Mouse (Mus musculus) embryonic stem cell, embryonic (primary cell): ENCODE measurements around the gene Sorl1.

Experiments used
- CTCF ChIA-PET, 4 experiments: fragments of 300-600 bp in 2 of 4; fragments of 350-600 bp in 2 of 4; sonication (Branson Sonifier 250); formaldehyde crosslinking; loops; one replicate each; lab custom pipeline; 2022; ENCODE audit warnings: inconsistent platforms in 2 of 4; lab: Charles Lee
- POLR2A ChIA-PET, 4 experiments: fragments of 300-600 bp in 2 of 4; fragments of 350-600 bp in 2 of 4; sonication (Branson Sonifier 250); formaldehyde crosslinking; loops; one replicate each; lab custom pipeline; 2022; ENCODE audit warnings: antibody characterized with exemption in 4 of 4, inconsistent platforms in 1 of 4; lab: Charles Lee

Sorl1 gene

DNA sequence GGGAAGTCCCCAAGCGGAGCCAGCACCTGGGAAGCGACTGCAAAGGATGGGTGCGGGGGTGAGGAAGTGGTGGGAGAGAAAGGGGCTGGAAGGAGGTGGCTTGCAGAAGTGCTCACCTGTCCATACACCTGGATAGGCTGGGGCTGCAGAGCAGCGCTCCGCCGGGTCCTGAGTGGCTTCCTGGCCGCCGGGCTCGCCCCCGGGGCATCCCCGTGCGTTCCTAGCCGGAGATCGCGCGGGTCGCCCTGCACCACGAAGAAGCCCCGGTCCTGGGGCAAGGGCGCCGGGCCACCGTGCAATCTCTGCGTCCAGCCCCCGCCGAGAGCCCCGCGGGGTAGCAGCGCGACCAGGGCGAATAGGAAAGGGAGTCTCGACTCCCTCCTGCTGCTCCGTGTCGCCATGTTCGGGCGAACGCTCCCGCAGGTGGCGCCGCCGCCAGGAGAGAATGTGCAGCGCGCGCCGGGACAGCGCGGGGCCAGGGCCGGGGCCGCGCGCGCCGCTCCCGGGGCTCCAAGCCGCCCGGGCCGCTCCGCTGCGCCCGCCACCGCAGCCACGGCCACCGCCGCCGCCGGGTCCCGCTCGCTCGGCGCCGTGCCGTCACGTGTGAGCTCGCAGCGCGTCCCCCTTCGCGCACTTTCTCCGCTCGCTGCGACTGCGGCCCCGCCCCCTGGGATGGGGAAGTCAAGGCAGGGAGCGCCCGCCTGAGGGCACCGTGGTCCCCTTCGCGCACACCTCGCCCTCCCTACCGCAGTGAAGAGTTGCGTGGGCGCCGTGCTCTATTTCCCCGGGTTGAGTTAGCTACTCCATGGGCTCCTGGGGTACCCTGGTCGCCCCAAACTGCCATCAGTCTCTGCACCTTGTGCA is at the start of gene Sorl1:
Gene Sorl1, minus strand, starts transcription at position 585 of the 864 bp plus-strand sequence.
- ChIA-PET POLR2A (interaction anchor here in 3 of 4 experiments (0.6 to 2.0 kb wide), 15 partner anchors 9 to 1884 kb away, joined by 3 to 6 read pairs (median 4); partner anchors contain the start of gene Sc5d (in 2 of the 3)), CTCF (interaction anchor here in 2 of 4 experiments (0.6 to 1.0 kb wide), 4 partner anchors 15 to 1603 kb away, joined by 3 to 5 read pairs (median 4); no protein-coding TSS in a partner anchor)

DNA sequence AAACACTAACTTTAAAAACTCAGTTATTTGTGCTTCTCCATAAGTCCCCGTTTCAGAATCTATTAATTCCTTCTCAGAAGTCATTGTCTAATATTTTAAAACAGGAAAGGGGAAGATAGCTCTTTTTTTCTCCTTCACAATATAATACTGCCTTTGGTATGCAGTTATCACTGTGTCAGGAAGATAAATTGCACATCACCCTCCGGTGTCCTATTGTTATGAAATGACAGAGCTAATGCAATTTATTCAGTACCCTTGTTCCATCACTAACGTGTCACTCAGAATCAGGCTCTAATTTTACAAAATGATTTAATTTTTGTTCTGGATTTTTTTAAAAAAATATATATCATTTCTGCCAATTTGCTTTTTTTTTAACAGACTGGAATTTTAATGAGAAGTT is 49.7 kb upstream of the Sorl1 start:
- ChIA-PET CTCF (no interaction called here), POLR2A (interaction anchor here in 3 of 4 experiments (0.7 to 3.6 kb wide), 7 partner anchors 9 to 193 kb away, joined by 3 to 19 read pairs (median 3); no protein-coding TSS in a partner anchor)

DNA sequence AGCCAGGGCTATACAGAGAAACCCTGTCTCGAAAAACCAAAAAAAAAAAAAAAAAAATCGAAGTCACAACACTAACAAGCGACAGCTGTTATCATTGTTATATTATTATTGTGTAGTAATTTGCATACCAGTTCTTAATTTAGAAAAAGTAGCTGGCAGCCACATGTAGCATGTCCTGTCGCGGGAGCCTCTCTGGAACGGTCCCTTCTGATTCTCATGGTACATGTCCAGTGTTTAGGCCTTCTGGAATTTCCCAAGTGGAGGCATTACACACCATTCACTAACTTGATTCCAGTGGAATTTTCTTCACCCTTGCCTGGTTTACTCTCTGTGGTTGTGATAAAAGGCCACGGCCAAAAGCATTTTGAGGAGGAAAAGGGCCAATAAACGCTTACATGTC is 45.4 kb upstream of the Sorl1 start:
- ChIA-PET POLR2A (no interaction called here), CTCF (no interaction called here)

DNA sequence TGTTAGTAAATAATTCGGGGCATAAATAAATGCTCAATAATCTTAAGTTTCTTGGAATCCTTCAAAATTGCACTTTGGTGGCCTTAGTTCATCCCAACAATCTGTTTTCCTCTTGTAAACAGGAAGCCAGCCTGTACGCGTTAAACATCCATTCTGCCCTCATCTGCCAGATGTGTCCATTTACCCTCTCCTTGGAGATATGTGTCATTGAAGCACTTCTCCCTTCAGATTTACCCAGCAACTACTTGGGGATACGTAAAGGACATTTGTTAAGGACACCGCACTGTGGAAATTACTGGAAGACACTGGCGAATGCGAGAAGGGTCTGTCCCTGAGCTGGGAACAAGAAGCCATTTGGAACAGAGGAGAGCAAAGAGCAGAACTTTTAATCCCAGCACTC is 44.9 kb upstream of the Sorl1 start:
- ChIA-PET CTCF (no interaction called here), POLR2A (no interaction called here)

DNA sequence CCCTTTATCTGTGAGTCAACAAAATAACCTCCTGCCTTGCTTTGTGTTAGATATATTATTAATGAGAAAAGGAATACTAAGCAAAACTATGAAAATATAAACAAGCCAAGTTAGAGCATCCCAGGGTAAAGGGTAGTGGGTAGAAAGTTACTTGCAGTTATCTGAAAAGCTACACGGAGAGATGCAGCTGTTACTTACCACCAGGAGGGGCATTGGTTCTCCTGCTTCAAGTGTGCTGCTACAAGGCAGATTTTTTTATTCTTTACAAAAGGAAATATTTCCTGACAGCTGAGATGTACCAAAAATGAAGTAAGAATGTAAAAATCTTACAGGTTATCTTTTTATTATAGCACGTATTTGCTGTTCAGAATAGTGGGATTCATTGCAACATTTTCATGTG is 40.8 kb upstream of the Sorl1 start:
- CTCF ChIA-PET: interaction anchor here in 1 of 4 experiments (1.7 kb wide), 1 partner anchor 43 kb away, joined by 3 read pairs; no protein-coding TSS in a partner anchor

DNA sequence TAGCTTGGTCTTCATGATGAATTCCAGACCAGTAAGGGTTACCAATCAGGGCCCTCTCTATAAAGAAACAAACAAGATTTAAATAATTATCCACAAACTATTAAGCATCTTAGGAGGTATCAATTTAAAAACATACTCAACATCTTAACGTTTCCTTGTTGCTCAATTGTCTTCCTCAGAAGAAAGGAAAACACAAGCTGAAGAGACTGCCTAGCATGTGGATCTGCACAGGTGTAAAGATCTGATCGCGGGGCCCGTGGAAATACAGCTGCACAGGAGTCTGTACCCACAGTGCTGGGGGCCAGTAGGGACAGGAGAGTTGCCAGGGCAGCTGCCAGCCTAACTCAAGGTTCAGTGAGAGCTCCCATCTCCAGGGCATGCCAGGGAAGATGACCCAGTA is 38.9 kb upstream of the Sorl1 start:
- CTCF ChIA-PET: no interaction called here
- POLR2A ChIA-PET: interaction anchor here in 1 of 4 experiments (0.5 kb wide), 1 partner anchor 1305 kb away, joined by 3 read pairs; no protein-coding TSS in a partner anchor

More for the DNA sequence above, 40.8 kb upstream of the Sorl1 start:
- POLR2A ChIA-PET: interaction anchor here in 2 of 4 experiments (0.7 to 1.3 kb wide), 2 partner anchors 9 to 382 kb away, joined by 3 read pairs; no protein-coding TSS in a partner anchor

DNA sequence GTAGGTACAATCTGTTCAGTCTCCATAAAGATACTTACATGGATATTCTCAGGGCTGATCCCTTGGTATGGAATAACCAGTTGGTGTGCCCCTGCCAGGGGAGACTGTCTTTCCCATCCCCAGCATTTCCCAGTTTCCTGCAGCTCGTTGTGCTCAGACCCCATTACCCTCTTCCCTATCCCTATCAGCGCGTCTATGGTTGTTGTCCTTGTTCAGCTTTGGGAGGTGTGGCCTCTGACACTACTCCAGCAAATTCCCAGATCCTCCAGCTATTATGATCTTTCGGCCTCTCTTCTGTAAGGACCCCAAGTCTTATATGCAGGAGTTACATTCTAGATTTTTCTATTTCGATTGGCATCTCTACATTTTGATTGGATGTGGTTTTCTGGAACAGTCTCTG is 35.3 kb upstream of the Sorl1 start:
- CTCF ChIA-PET: no interaction called here
- POLR2A ChIA-PET: interaction anchor here in 1 of 4 experiments (0.6 to 1.1 kb wide), 2 partner anchors 54 to 59 kb away, joined by 3 to 4 read pairs; no protein-coding TSS in a partner anchor

DNA sequence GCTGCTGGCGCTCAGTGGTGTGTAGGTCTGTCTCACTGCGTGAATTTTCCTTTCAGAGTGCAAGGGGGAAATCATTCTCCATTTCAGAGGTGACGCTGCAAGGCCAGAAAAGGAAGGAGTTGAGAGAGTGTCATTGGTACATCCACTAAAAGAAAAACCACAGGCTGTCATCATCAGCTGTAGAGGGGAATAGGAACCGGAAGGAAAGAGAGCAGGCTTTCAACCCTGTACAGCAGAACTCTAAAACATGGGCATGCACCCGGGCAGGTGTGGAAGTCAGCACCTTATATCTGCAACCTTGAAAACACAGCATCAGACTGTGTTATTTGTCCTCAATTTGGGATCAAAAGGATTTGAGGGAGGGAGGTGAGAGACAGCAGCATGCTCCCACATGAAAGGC is 34.6 kb upstream of the Sorl1 start:
- POLR2A ChIA-PET: interaction anchor here in 1 of 4 experiments (1.1 kb wide), 1 partner anchor 58 kb away, joined by 3 read pairs; no protein-coding TSS in a partner anchor
- CTCF ChIA-PET: no interaction called here

DNA sequence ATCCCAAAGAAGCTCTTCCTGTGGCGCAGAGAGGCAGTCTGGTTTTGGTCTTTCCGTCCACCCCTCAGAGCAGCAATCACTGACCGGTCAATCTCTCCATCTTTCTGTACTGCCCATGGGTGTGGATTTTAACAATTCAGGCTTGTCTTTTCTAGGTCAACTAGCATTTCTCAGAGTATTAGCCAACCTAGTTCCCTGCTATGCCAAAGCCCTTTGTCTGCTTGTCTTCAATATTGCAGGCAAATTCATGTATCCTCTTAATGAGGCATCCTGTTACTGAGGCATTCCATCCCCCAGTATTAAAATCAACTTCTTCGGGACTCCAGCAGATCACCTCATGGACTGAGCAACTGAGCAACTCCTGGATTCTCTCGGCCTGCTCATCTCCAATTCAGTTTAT is 33.9 kb upstream of the Sorl1 start:
- POLR2A ChIA-PET: no interaction called here
- CTCF ChIA-PET: no interaction called here

DNA sequence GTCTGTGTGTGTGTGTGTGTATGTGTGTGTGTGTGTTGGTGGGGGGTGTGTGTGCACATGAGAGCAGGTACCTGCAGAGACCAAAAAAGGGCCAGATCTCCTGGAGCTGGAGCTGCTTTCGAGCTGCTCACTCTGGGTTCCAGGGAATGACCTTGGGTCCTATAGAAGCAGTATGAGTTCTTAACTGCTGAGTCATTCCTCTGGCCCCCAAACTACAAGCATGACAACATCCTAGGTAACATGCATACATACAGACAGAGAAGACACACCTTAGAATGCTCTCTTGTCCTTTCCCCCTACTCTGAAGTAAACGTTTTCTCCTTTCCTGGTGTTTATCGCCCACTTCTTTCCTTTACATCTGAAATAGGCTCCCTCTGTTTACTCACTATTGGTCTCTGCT is 32.5 kb upstream of the Sorl1 start:
- POLR2A ChIA-PET: no interaction called here
- CTCF ChIA-PET: no interaction called here

DNA sequence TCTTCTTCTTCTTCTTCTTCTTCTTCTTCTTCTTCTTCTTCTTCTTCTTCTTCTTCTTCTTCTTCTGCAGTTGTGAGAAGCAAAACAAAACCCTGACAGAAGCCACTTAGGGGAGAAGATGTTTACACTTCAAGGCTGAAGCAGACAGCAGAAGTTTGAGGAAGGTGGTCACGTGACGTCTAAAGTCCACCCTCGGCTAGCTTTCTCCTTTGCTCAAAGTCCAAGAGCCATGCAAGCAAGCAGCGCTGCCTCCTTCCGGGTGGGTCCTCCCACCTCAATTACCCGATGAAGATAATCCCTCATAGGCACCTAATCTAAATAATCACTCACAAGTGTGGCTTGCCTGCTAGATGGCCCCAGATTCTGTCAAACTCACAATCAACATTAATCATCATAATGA is 30.6 kb upstream of the Sorl1 start:
- POLR2A ChIA-PET: no interaction called here

DNA sequence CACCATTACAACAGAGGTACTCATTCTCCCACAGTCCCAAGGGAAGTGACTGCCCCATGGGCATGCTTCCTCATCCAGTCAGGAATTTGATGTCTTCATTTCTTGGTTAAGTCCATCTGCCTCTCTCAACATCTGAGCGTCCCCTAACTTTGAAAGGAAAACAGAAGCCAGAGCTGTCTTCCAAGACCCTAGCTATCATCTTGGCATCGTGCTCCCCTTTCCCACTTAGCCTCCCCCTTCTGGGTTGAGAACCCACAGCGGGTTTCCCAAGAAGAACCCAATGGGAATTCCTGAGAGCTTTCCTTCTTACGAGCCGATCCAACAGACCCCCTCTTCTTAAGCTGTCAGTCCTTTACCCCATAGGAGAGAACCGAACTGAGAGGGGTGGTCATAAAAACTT is 24.7 kb upstream of the Sorl1 start:
- CTCF ChIA-PET: interaction anchor here in 1 of 4 experiments (0.6 kb wide), 1 partner anchor 347 kb away, joined by 11 read pairs; no protein-coding TSS in a partner anchor
- POLR2A ChIA-PET: interaction anchor here in 1 of 4 experiments (0.7 kb wide), 1 partner anchor 13 kb away, joined by 3 read pairs; no protein-coding TSS in a partner anchor

More for the DNA sequence above, 30.6 kb upstream of the Sorl1 start:
- CTCF ChIA-PET: interaction anchor here in 1 of 4 experiments (0.7 kb wide), 1 partner anchor 94 kb away, joined by 4 read pairs; no protein-coding TSS in a partner anchor

DNA sequence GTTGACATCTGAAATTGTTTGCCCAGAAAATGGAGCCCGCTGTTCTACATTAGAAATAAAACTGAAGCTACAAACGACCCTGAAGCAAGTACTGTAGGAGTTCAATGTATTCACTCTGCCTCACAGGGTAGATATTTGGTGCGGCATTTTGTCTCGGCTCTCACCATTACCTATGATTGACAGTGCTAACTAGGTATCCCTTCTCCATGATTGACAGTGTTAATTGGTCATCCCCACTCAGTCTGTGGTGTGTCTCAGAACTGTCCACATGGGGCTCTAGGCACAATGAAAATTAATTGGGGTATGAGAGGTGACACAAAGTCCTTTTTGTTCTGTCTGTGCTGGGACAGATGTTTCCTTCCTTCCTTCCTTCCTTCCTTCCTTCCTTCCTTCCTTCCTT is 23.9 kb upstream of the Sorl1 start:
- POLR2A ChIA-PET: interaction anchor here in 1 of 4 experiments (0.7 to 1.2 kb wide), 2 partner anchors 14 to 48 kb away, joined by 3 to 5 read pairs; no protein-coding TSS in a partner anchor
- CTCF ChIA-PET: no interaction called here

DNA sequence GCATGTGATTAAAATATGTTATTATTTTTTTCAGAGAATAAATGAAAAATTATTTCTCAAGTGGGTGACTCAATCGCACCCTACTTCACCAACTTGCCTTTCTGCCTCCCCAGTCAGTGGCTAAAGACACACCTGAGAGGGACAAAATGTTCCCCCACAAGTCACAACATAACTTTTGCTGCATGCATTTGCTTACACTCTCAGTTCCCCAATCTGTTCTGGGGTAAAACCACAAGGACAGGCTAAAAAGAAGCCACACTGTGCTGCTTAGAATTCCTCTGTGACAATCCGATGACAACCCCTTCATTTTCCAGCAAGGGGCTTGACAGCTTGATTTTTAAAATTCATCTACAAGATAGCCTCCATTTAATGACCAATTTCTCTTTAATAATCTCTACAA is 22.4 kb upstream of the Sorl1 start:
- POLR2A ChIA-PET: interaction anchor here in 1 of 4 experiments (0.7 to 1.2 kb wide), 3 partner anchors 49 to 91 kb away, joined by 3 to 5 read pairs (median 3); no protein-coding TSS in a partner anchor

DNA sequence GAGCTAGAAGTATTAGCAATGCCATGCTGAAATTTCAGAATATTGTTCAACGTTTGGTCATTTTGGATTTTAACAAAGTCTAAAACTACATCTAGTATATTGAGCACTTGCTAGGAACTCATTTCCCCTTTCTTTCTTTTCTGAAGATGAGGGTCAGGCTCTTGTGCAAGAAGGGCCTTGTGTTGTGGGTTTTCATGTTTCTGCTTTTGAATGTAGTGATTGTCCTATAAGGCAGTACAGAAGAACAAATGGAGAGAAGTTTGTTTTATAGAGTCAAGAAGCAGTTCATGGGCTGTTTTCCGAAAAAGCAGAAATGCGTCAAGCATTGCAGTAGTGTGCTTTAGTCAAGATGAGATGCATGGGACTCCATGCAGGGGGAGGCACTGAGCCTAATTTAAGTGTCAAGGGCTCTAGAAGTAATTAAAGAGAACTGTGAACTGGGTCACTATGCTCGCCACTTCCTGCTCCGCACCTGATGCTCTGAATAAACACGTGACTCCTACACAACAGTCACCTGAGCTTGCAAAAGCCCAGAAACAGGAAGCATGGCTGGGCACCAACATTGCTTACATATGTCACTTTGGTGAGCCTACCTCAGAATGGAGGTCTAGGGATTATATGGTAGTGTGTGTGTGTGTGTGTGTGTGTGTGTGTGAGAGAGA is 17.6 kb upstream of the Sorl1 start:
- POLR2A ChIA-PET: interaction anchor here in 2 of 4 experiments (0.7 to 1.2 kb wide), 3 partner anchors 43 to 122 kb away, joined by 3 to 4 read pairs (median 3); partner anchors contain the start of gene Sc5d (in 1 of the 2)
- CTCF ChIA-PET: no interaction called here

More for the DNA sequence above, 22.4 kb upstream of the Sorl1 start:
- CTCF ChIA-PET: no interaction called here

DNA sequence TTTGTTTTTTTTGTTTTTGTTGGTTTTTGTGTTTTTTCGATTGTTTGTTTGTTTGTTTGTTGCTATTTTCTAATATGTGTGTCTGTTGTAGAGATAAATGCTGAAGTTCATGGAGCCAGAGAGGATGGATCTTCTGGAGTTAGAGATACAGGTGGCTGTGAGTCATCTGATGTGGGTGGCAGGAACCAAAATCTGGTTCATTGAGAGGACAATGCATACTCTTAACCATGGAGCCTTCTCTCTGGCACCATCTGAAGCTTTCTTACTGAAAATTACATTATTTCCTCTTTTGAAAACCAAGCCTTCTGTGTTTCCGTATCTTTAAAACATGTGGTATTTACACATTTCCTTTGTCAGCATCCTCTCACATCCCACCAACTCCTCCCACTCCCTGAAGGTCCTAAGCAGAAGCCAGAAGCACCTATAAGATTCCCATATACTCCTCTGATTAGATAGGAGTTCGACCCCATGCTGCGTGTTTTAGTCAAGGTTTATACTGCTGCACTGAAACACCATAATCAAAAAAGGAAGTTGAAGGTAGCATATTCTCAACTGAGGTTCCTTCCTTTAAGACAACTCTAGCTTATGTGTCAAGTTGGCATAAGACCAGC is 14.3 kb upstream of the Sorl1 start:
- ChIA-PET POLR2A (no interaction called here), CTCF (no interaction called here)

DNA sequence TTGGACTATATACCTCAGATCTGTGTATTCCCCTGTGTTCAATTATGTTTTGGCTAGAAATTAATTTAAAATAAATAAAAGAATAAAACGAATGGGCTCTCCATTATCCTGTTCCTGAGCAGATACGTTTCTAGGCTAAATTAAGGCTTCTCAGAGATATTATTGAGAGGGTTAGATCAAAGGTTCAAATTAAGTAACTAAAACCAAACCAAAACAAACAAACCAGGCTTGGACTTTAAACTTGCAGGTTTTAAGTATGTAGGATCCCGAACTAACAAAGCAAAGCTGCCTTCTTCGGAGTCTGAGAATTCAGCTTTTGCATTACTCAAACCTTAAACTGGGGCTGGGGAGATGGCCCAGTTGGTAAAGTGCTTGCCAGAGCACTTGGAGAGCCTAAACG is 13.5 kb upstream of the Sorl1 start:
- POLR2A ChIA-PET: no interaction called here
- CTCF ChIA-PET: interaction anchor here in 1 of 4 experiments (0.6 kb wide), 1 partner anchor 154 kb away, joined by 3 read pairs; no protein-coding TSS in a partner anchor
